Mouse (Mus musculus) adrenal gland, postnatal 14 days (tissue): ENCODE results near the gene B9d1. TPM values are rescaled to one million over a fixed set of nuclear protein-coding genes. Genes with fewer than 3 reads are reported as not detected.

Experiments
- DNase-seq: peaks from one replicate; pipeline ENCODE4 v3.0.0; 2021; ENCODE audit warnings: mixed read lengths
- long read RNA-seq, 2 experiments: library from polyadenylated mRNA; stranded (forward); transcript quantifications; one replicate each; pipeline ENCODE4 v2.0.0; 2021
- total RNA-seq: library from RNA; stranded (reverse); gene quantifications from 2 replicates; pipeline ENCODE4 v1.2.3, GENCODE M21; 2021

Gene B9d1
- total RNA-seq = 15.3 and 16.0 TPM in 2 replicates
- long read RNA-seq, experiment 1, transcript B9d1-201 (7 exons, 817 nt) = major isoform, 14 of 17 reads
- long read RNA-seq, experiment 1, partial matches to known transcripts = 0 of 17 reads
- long read RNA-seq, experiment 1, other reads (novel, unspliced or antisense) = 1 of 17 reads
- long read RNA-seq, experiment 2, transcript B9d1-201 (7 exons, 817 nt) = major isoform, 12 of 16 reads
- long read RNA-seq, experiment 2, partial matches to known transcripts = 2 of 16 reads
- long read RNA-seq, experiment 2, other reads (novel, unspliced or antisense) = 2 of 16 reads

DNA sequence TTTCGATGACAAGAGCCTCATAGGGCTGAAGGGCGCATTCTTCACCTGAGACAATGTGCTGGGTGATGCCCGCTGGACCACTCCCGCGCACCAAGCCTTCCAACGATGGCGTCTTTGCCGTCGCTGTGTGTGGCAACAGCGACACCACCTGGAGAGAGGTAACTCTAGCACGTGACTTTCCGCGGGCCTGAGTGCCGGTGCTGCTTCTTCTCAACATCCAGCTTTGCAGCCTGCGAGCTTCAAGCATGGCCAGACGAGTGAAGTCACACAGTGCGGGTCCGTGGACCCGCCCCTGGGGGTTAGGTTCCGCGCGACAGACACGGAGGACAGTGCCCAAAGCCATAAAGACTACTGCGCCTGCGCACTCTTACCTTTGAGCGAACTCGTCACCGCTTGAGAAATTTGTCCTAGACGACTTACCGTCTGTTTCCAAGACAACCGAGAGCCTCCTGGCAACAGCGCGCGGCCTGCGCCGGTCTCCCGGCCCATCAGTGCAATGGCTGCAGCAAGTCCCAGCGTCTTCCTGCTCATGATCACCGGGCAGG is at the start of gene B9d1:
Gene B9d1 (plus strand): TSS at position 432 of the 545 bp plus-strand sequence.
- peak; percentile 96 for DNase-seq

DNA sequence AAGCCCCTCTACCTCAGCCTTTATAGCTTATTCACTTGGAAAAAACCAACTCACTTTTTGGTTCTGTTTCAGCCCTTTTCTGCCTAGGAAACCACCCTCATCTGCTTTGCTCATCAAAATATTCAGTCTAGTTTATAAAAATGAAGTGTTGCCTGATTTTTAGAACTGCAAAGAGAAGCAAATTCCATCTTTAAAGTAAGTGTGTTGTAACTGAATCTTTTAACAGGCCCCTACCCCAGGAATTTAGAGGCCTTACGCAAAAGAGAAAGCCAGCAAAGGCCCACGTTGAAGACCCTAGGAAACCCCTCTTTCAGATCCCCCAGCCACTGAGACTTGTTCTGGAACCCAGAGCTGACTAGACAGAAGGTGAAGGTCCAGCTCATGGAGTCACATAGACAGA is 40.9 kb upstream of the B9d1 start:
- no peak for DNase-seq

DNA sequence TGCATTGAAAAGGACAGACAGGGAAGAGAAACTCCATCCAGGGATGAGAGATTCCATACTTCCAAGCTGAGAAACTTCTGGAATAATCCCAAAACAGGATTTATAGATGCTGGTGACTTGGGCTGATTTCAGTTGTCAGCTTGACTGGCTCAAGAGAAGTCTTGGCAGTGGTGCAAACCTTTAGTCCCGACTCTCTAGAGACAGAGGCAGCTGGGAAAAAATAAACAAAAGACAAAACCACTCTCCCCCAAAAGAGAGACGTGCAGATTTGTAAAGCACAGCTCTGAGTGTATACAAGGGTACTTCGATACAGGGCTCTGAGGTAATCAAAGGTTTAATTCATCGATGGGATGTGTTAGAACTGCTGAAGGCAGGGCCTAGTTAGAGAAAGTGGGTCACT is 39.5 kb upstream of the B9d1 start:
- no peak for DNase-seq

DNA sequence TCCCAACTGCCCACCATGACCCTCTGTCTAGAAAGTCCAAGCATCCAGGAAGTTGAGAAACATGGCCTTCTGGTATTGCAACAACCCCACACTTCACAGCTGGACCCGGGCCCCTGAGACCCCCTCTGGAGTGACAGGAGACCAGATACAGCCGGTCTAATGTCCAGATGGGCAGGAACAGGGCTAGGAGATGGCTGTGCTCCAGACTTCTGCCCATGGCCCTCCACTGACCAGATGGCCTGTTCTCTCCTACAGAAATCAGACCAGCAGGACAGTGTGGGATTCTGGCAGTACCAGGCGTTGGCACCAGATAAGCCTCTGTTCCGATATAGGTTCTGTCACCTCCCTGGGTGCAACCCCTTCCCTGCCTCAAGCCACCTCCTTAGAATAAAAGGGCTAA is 36.4 kb upstream of the B9d1 start:
- no peak for DNase-seq

DNA sequence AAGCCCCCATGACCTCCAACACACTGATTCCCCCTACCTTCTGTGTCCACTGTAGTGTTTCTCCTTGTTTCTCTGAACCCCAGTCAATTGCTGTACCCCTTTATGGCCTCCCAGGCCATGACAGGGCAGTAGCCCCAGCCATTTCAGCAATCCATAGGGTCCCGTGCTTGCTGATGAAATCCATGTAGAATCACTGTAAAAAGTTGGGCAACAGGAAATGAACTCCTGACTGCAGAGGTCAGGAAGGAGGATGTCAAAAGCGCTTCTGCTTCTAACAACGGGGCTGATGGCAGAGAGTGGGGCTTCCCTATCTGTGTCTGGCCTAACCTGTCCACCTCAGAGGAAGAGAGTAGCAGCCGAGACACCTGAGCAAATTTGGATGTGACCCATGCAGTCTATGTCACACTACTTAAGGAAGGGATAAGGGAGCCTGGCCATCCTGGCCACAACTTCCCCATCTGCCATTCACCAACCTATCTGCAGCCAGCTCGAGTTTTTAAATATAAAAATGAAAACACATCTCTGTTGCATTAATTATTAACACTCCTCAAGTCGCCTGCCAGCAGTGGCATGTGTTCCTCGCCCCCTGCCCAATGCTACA is 35.5 kb upstream of the B9d1 start:
- no peak for DNase-seq

DNA sequence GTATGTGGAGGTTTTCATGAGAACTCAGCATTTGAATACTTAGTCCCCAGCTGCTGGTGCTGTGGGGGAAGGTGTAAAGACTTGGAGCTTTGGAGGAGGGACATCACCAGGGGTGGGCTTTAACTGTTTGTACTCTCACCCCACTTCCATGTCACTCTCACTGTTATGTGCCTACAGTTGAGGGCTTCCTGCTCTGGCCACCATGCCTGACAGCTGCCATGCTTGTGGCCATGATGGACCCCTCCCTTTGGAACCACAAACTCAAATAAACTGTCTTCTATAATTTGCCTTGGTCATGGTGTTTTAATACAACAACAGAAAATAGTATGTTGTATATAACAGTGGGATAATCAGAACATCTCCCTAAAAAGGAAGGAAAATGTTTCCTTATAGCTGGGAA is 34.1 kb upstream of the B9d1 start:
- DNase-seq = no peak

DNA sequence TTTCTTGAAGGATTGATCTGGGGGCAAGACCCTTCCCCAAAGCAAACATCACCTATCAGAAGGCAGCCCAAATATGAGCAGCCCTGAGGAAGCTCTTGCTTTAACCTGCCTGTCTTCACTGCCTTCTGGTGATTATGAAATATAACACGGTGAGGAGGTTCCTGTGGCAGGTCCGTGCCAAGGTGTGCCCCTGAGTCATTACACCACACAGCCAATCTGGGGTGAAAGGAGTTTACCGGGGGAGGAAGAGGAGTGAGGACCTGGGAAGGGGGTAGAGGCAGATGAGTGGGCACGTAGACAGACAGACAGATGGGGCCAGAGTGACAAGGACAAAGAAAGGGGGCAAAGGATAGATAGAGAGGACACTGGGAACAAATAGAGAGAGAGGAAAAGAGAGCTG is 31.3 kb upstream of the B9d1 start:
- no peak for DNase-seq

DNA sequence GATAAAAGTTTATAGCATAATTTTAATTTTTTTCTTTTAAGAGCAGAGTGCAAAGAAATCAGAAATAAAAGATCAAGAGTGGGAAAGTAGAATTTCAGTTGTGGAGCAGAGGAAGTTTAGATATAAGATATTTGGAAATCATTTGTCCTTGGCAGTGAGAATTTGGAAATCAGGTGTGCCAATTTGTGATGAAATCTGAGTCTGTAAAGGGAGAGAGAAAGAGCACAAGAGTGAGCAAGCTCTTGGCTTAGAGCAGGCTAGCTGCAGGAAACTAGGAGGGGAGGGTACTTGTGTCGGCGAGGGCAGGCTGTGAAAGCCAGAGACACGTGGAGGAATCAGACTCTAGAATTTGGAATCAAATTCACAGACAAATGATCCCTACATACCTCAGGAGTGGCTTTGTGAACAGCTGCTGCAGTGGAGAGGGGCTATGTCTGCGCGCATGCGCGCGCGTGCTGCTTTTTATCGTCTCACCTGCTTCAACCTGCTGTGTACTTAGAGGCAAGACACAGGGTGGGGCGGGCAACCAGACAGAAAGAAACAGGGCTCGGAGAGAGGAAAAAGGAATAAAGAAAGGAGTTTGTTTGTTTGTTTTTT is 28.1 kb upstream of the B9d1 start:
- DNase-seq = no peak

DNA sequence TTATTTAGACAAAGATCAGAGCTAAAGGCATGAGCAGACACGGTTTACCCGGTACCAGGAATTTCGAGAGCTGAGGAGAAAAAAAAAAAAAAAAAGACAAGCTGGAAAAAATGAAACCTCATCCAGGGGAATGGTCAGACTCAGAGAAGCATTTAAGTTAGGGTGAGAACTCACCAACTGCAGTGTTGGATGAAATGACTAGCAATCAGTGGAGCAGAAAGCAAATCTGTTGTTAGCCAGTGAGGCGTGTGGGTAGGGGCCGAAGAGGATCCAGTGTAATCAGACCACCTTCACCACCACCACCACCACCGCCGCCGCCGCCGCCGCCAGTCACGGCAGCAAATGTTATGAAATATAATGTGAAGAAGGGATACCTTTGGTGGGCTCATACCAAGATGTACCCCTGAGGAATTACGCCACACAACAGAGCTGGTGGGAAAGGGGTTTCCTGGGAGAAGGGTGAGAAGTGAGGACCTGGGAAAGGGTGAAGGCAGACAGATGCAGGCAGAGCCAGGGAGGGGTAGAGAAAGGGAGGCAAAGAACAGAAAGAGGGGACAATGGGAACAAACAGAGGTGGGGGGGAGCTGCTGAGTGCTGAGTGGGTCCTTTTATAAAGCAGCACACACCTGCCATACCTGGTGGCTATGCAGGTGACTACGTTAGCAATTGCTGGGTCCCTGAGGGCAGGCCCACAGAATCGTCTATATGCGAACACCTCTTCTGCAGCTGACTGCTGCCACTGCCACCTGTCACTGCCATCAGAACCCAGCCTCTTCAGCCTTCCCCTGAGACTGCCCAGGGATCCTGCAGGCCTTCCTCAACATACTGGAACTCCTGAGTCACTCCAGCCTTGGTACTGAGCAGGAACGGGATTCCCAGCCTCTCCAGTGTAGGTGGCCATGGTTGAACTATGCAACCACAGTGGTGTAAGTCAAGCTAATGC is 27.1 kb upstream of the B9d1 start:
- DNase-seq = no peak

DNA sequence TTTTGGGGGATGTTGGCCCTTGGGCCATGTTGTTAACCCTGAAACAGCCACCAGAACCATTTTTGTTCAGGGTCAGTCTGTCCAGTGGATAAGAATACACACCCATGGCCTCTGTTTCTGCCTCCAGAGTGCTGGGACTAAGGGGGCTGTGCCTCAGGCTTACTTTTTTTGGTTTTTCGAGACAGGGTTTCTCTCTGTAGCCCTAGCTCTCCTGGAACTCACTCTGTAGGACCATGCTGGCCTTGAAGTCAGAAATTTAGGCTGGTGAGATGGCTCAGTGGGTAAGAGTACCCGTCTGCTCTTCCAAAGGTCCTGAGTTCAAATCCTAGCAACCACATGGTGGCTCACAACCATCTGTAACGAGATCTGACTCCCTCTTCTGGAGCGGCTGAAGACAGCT is 26.2 kb upstream of the B9d1 start:
- no peak for DNase-seq

DNA sequence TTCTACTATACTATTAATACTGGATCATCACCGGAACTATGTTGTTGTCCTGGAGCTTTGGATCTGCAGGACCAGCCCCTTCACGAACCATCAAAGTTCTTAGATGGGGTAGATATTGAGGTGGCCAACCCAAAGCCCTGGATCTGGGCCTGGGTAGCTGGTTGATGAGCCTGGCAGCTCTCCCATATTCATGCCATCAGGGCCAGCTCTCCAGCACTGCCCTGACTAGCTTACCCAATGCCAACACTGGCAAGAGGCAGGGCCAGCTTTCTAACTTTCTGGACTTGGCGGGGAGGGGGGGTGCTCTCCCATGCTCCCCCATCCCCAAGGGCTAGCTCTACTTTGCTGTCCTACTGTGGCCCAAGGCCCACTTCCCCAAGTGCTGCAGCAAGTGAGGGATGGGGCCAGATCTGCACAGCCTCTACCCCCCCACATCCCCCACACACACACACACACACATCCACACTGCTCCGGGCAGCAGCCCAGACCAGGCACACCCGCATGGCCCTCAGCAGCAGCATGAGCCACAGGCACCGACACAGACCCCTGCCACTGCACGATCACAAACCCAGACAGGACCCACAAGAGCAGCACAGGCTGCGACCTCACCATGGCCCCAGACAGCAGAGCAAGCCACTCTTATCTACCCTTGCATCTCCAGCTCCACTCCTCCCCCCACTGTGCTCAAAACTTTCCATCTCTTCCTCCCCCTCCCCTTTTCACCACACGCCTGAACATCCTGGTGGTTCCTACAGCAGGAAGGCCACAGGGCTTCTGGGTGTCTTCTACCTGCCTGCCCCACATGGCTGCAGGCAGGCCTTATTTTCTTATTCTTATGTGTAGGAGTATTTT is 23.5 kb upstream of the B9d1 start:
- DNase-seq = no peak

DNA sequence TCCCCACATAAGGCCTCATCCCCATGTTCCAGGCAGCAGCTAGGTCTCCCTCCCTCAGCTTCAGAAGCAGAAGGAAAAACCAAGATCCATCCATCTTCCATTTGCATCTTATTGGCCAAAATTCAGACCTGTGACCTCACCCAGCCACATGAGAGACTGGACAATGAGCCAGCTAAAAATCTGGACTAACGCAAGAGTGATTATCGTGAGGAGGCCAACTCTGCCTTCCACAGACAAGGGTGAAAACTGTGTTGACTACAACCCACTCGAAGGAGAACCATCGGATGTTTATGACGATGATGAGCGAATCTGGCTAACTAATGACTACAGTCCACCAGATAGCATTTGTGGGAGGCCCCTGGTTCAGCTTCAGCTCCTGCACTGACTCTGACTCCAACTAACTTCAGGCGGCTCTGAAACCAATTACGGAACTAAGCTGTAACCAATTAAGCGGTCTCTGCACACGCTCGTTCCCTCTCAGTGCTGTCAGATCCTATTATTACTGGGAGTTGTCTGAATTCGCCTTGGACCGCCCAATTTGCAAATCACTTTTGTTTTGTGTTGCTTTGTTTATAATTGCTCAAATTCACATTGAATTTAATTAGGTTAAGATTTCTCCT is 21.6 kb upstream of the B9d1 start:
- DNase-seq = no peak

DNA sequence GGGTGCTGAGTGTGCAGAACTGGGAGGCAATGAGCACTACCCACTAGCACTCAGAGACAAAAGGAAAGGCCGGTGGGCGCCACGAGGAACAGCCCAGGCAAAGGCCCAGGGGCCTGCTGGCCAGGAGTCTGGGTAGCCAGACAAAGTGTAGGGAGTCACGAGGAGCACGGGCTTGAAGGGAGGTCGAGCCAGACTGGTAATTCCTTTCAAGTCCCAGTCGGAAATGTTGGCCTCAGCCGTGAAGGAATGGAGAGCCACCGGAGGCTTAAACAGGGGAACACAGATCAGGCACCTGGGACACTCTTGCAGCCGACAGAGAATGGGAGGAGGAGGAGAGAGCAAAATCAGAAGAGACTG is 20.7 kb upstream of the B9d1 start:
- no peak for DNase-seq

DNA sequence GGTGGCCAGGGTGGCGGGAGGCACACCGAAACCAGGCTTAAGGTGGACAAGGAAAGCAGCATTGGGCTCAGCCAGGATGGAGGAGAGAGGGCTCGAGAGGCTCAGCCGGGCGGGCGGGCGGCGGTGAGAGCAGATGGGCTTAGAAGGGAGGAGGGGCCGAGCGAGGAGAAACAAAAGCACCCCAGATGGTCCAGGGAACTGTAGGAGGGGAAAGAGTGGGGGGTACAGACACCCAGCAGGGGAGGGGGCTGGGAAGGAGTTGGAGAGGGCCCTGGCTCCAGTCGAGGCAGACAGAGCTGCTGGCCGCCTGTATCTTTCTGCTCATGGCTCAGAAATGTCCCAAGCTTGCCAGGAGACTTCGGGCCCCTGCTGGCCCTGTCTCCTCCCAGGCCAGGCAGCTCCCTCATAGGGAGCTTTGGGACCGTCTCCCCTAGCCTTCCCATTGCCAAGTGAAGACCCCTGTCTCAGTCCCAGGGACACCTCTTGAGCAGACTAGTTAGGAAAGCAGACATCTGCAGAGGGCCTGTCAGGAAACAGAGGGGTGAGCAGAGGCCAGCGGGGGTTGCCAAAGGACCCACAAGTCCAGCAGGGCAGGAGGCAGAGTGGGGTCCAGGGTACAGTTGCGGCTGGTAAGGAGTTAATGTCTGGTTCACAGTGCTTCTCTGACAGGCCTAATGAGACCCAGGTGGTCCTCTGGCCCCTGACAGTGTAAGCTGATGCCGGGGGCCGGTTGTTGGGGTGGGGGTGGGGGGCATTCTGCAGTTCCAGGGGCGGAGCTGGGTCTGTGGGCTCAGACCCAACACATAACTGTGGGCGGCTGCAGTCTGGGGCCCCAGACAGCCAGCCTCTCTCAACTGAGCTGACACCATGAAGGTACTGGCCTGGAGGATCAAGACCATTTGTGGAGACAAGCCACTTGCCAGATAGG is 20.1 kb upstream of the B9d1 start, which contains the start of gene Mfap4:
Gene Mfap4 (plus strand): TSS at position 819 of the 928 bp plus-strand sequence.
- DNase-seq = no peak

DNA sequence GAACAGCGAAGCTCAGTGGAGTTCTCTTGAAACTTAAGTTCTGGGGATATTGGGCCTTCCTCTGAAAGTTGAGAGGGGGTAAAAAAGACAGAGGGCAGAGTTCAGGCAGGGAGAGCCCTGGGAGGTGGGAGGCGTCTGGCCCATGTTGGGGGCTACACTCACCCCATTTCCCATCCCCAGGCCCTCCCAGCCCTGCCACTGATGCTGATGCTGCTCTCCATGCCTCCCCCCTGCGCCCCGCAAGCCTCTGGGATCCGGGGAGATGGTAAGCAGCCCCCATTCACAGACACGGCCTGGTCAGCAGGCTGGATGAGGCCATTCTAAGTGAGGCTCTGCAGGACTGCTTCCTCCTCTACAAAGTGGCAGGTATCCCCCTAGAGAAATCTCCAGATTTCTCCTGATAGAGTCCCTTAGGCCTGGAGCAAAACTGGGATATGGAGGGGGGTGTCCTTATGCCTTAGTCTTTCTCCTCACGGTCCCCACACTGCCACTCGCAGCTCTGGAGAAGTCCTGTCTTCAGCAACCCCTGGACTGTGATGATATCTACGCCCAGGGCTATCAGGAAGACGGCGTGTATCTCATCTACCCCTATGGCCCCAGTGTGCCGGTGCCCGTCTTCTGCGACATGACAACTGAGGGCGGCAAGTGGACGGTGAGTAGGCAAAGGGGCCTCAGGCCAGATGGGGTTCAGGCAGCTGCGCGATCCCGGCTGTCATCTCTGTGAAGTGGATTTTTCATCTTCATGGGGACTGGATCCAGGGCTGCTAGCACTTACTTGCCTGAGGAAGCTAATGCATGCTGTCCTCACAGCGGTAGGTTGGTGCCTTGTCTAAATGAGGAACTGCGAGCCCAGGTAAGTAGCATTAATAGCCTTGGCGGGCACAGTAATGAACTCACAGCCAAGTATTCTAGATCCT is 19.1 kb upstream of the B9d1 start:
- DNase-seq = no peak

DNA sequence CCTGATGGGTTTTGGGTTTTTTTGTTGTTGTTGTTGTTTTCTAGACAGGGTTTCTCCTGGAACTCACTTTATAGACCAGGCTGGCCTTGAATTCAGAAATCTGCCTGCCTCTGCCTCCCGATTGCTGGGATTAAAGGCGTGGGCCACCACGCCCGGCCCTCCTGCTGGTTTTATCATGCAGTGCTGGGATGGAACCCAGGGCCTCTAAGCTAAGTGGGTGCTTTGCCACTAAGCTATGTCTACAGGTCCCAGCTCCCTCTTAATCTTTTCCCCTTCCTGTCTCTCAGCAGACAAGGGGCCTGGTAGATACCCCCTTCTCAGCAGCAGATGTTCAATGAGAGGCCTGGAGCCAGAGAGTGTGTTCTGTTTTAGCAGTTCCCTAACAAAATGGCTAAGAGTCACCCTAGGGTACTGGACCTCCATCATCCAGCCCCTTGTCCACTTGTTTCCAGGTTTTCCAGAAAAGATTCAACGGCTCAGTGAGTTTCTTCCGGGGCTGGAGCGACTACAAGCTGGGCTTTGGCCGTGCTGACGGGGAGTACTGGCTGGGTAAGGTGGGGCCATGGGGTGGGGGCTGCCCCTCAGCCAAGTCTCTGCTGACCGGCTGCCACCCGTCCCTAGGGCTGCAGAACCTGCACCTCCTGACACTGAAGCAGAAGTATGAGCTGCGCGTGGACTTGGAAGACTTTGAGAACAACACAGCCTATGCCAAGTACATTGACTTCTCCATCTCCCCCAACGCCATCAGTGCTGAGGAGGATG is 18.3 kb upstream of the B9d1 start:
- DNase-seq = no peak

DNA sequence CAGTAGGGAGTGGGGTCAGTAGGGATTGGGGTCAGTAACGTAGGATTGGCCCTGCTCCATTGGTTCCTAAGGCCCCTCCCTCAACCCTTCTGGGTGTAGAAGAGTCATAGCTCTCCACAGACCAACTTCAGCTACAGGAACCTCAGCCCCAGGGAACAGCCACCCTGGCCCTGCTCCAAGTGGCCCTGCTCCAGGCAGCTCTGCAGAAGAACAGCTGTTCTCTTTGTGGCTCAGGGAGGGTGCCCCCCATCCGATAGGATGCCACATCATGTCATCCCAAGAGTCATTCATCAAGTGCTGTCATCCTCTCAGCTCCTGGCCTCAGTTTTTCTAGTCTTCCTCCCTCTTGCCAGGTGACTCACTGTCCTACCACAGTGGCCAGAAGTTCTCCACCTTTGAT is 17.5 kb upstream of the B9d1 start:
- peak; percentile 83 for DNase-seq

DNA sequence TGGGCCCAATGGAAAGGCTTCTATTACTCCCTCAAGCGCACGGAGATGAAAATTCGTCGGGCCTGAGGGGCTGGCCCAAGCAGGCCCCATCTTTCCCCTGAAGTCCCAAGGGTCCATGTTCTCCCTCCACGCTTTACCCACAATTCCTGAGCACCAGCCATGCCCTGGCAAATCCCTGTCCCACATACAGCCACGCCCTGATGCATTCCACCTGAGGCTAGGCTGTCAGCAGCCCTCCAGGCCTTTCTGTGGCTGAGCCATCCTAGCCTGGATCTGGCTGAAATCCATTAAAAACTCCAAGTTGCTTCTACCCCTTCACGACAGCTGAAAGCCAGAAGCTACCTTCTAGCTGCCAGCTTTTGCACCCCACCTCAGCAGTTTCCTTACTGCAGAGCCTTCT is 17.0 kb upstream of the B9d1 start:
- DNase-seq = no peak
